Mouse (Mus musculus): ENCODE data around the gene Ccdc186.

- TF ChIP-seq POLR2A (IDR thresholded peaks at IDR 0.05; ENCODE audit: borderline replicate concordance, extremely low read depth, insufficient read depth, insufficient read length, poor library complexity, severe bottlenecking) (no peak), CTCF (IDR thresholded peaks at IDR 0.05; ENCODE audit: borderline replicate concordance, extremely low read depth, insufficient read depth, insufficient read length) (no peak)
These were observed 48.5 kb downstream of the Ccdc186 start for GRCm38 (mm10) chr19:56773393-56773971.
